Mouse (Mus musculus) kidney, embryonic 14.5 days (tissue): Measurements from ENCODE around the gene Rad9a. TPM values are rescaled to one million over a fixed set of nuclear protein-coding genes. Genes with fewer than 3 reads are reported as not detected.

ENCODE experiments used
- ATAC-seq: fragments of 200-750 bp; cut with Nextera tagmentation; 2 replicates; pipeline ENCODE4 v1.8.0; 2017; ENCODE audit warnings: moderate number of reproducible peaks, mild to moderate bottlenecking, moderate TSS enrichment, moderate library complexity; ENCODE audit not compliant: low FRiP score, low TSS enrichment
- H3K27ac ChIP-seq: fragments of 300-500 bp; sonication (generic); 2 replicates; pipeline ENCODE4 v1.5.1; 2014; ENCODE audit warnings: low read depth, mild to moderate bottlenecking, low read length, moderate library complexity, mixed read lengths
- H3K27me3 ChIP-seq: fragments of 300-500 bp; sonication (generic); 2 replicates; pipeline ENCODE4 v1.6.1; 2014; ENCODE audit warnings: mild to moderate bottlenecking, low read length; ENCODE audit not compliant: control insufficient read depth, insufficient read depth
- H3K36me3 ChIP-seq: fragments of 300-500 bp; sonication (generic); 2 replicates; pipeline ENCODE4 v1.6.1; 2014; ENCODE audit warnings: low read length, mixed read lengths; ENCODE audit not compliant: control insufficient read depth, insufficient read depth
- H3K4me1 ChIP-seq: fragments of 300-500 bp; sonication (generic); 2 replicates; pipeline ENCODE4 v1.6.1; 2014; ENCODE audit warnings: low read length, mixed read lengths; ENCODE audit not compliant: control insufficient read depth, insufficient read depth
- H3K4me2 ChIP-seq: fragments of 300-500 bp; sonication (generic); replicated peaks from 2 replicates; pipeline ENCODE4 v1.6.1; 2014; ENCODE audit warnings: low read depth, mild to moderate bottlenecking, low read length
- H3K4me3 ChIP-seq: fragments of 300-500 bp; sonication (generic); 2 replicates; pipeline ENCODE4 v1.5.1; 2014; ENCODE audit warnings: mild to moderate bottlenecking, low read length
- H3K9ac ChIP-seq: fragments of 300-500 bp; sonication (generic); 2 replicates; pipeline ENCODE4 v1.6.1; 2014; ENCODE audit warnings: low read depth, mild to moderate bottlenecking, low read length, moderate library complexity
- H3K9me3 ChIP-seq: fragments of 300-500 bp; sonication (generic); 2 replicates; pipeline ENCODE4 v1.6.1; 2016; ENCODE audit warnings: low read length; ENCODE audit not compliant: control insufficient read depth
- WGBS: fragments of 180-500 bp; shearing (Covaris S2); extraction: QIAGEN DNeasy Blood & Tissue Kit; methylation state at CpG from one replicate; pipeline ENCODE4 v1.1.7; 2014; 5-methylcytosine and 5-hydroxymethylcytosine counted together
- polyA plus RNA-seq: library from polyadenylated mRNA; unstranded; fragments of >200 nt; fragmentation: Nextera tagmentation; extraction: Ambion mirVana; gene quantifications from 2 replicates; pipeline ENCODE4 v1.2.1, GENCODE M21; 2014

The Rad9a gene
- polyA plus RNA-seq, 1 experiment from 2014 or later, result 39.5 TPM

GRCm38 (mm10) chr19:4215451-4215840, 14.0 kb upstream of the Rad9a start:
- WGBS, result 7% methylated on average over 16 of the region's 21 CpGs
- H3K27me3 ChIP-seq, result no peaks in the 10 kb centered on the region
- H3K9ac ChIP-seq, result peak overlapping the region; percentile 90
- peaks cover 52% of the 10 kb centered on the region for H3K4me1 ChIP-seq
- peak overlapping the region; percentile 93 for H3K4me2 ChIP-seq
- H3K4me3 ChIP-seq, result peak overlapping the region; percentile 84
- H3K36me3 ChIP-seq, result no peaks in the 10 kb centered on the region
- no peak for ATAC-seq
- peak overlapping the region; percentile 97; the same call in 1 of the 2 replicates for H3K27ac ChIP-seq
- H3K9me3 ChIP-seq, result no peaks in the 10 kb centered on the region

GRCm38 (mm10) chr19:4214771-4215450, 13.4 kb upstream of the Rad9a start:
- Histone ChIP-seq H3K27me3 (no peaks in the 10 kb centered on the region), H3K4me1 (peaks cover 49% of the 10 kb centered on the region), H3K4me3 (peak overlapping the region; percentile 84), H3K9me3 (no peaks in the 10 kb centered on the region), H3K9ac (peak overlapping the region; percentile 90), H3K4me2 (peak overlapping the region; percentile 93), H3K36me3 (no peaks in the 10 kb centered on the region), H3K27ac (peak overlapping the region; percentile 97)
- ATAC-seq, result peak; percentile 47
- under 1% methylated on average over 49 of the region's 81 CpGs for WGBS

GRCm38 (mm10) chr19:4214071-4214770, 12.8 kb upstream of the Rad9a start, which contains the start of the genes Clcf1 and AC109138.7:
Gene Clcf1 (plus strand): TSS chr19:4214238.
Gene AC109138.7 (plus strand): TSS chr19:4214357.
- Histone ChIP-seq H3K4me2 (peak within 1 kb of the TSS; percentile 93), H3K27ac (peak within 1 kb of the TSS; percentile 97), H3K4me1 (peaks cover 49% of the 10 kb centered on the region), H3K27me3 (no peaks in the 10 kb centered on the region), H3K4me3 (peak within 1 kb of the TSS; percentile 84), H3K9ac (peak within 1 kb of the TSS; percentile 90), H3K36me3 (no peaks in the 10 kb centered on the region), H3K9me3 (no peaks in the 10 kb centered on the region)
- peak; percentile 58 for ATAC-seq
- whole genome bisulfite sequencing, result under 1% methylated on average over 49 of the region's 49 CpGs

DNA sequence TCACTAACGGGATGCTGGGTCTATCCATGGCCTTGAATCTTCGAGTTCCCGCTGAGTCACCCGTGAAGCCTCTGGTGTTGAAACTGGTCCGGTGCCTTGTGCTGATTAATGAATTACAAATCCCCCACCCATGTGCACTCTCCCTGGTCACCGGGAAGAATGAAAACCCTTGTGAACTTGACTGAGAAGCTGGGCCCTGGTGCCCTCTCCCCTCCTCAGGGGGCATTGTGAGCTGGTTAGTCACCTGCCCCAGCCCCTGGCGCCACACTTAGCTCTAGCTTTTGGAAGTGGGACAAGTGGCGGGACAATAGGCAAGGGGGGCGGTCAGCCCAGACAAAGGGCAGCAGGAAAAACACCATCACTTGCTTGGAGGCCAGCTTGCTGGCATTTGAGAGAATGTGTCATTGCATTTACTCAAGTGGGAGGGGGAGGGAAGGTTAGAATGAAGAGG, 12.1 kb upstream of the Rad9a start:
- H3K4me2 ChIP-seq, result peak overlapping the region; percentile 93
- 10% methylated on average over 9 of the region's 9 CpGs for WGBS
- peak overlapping the region; percentile 84 for H3K4me3 ChIP-seq
- 0 out of 2 replicates have a peak, but pooled peaks have one; percentile 3 for ATAC-seq
- peak overlapping the region; percentile 90; the same call in 1 of the 2 replicates for H3K9ac ChIP-seq
- H3K4me1 ChIP-seq, result peaks cover 49% of the 10 kb centered on the region
- H3K9me3 ChIP-seq, result no peaks in the 10 kb centered on the region
- H3K27ac ChIP-seq, result peak overlapping the region; percentile 97
- H3K27me3 ChIP-seq, result no peaks in the 10 kb centered on the region
- H3K36me3 ChIP-seq, result no peaks in the 10 kb centered on the region

DNA sequence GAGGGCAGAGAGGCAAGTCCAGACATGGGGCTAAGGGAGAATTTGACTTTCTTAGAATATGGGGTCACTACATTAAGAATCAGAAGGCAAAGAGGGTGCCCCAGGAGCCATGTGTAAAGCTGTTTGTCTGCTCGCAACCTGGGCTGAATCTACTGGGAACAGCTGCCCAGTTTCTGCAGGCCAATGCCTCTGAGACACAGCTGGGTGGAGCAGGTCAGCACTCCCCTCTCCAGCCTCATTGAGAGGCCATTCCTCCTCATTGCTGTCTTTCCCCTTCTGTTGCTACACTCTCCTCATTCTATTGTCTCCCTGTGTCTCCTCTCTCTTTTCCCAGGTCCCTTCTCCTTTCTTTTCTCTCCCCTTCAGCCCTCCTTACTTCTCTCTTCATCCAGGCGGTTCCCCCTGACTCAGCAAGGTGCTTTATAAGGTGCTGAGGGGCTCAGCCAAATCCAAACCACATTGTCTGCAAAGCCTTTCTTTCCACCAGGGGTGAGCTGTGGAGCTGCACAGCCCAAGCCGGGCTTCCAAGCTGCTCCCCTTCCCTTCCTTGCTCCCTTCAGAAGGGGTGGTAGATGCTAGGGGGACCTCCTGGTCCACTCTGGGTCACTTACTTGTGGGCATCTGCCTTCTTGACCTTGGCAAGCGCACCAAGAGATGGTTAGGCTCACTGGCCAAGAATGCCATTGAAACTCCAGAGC, 10.6 kb upstream of the Rad9a start:
- WGBS, result 45% methylated on average over 4 of the region's 4 CpGs
- Histone ChIP-seq H3K4me2 (no peak overlapping the region), H3K9me3 (no peaks in the 10 kb centered on the region), H3K27me3 (no peaks in the 10 kb centered on the region), H3K36me3 (no peaks in the 10 kb centered on the region), H3K4me3 (no peak overlapping the region), H3K9ac (no peak overlapping the region), H3K4me1 (peaks cover 43% of the 10 kb centered on the region), H3K27ac (no peak overlapping the region)
- no peak for ATAC-seq

DNA sequence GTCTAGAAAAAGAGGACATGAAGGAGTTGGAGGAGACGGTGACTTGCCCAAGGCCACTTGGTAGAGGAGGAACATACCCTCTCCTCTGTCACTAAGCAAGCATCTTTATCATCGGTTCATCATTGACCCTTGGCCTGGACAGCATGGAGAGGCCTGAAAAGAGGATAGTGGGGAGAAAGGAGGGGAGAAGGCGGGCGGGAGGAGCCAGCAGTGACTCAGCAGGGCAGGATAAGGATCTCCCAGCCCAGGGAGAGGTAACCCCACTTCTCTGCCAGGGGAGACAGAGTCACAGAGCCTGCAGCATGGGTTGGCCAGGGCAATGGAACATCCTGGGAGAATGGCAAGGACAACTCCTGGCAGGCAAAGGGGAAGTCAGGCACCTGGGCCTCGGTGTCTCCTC, 7.1 kb upstream of the Rad9a start:
- Histone ChIP-seq H3K27ac (no peak overlapping the region), H3K9me3 (no peaks in the 10 kb centered on the region), H3K36me3 (no peaks in the 10 kb centered on the region), H3K4me1 (peaks cover 16% of the 10 kb centered on the region), H3K27me3 (no peaks in the 10 kb centered on the region; the same call in 1 of the 2 replicates), H3K4me2 (no peak overlapping the region), H3K9ac (no peak overlapping the region), H3K4me3 (no peak overlapping the region)
- no peak for ATAC-seq
- 76% methylated on average over 5 of the region's 5 CpGs for WGBS

DNA sequence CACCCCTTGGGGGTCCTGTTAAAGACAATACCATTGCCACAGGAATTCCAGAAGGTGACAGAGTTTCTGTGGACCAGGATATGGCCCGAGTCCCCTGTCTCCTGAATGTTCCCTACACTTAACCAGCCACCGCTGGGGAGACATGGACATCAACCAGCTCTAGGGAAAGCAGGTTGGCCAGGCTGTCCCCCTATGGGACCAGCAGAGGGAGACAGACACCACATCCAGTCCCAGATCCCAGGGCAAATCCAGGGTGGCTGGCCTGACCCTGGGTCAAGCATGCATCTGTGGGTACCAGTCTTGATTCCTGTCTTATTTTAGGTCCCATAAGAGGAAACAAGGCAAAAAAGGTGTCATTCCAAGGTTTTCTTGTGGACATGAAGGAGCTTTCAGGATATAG, 5.5 kb upstream of the Rad9a start:
- Histone ChIP-seq H3K36me3 (no peaks in the 10 kb centered on the region), H3K4me2 (no peak overlapping the region), H3K4me1 (peaks cover 6% of the 10 kb centered on the region), H3K9me3 (no peaks in the 10 kb centered on the region), H3K4me3 (no peak overlapping the region), H3K9ac (no peak overlapping the region), H3K27me3 (no peaks in the 10 kb centered on the region; the same call in 1 of the 2 replicates), H3K27ac (no peak overlapping the region)
- WGBS, result 2% methylated on average over 2 of the region's 2 CpGs
- ATAC-seq, result peak; percentile 52; the same call in 1 of the 2 replicates

DNA sequence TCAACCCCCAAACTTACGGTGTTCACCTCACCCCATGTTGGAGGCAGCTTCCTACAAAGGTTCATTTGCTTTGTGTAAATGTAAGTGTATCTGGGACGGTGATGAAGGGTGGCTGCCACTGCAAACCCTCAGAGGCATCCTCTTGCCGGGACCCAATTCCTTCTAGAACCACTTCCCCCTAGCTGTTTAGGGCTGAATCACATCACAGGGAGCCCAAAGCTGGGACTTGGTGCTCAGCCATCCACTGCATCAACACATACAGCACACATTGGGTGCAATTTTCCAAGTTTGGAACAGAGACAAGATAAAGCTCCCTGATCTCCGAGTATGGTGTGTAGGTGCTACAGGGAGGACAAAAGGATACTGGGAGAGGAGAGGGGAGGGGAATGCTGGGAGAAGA, 3.4 kb upstream of the Rad9a start:
- no peak overlapping the region for H3K4me3 ChIP-seq
- H3K27ac ChIP-seq, result no peak overlapping the region
- H3K36me3 ChIP-seq, result peaks cover 7% of the 10 kb centered on the region; the same call in 1 of the 2 replicates
- ATAC-seq, result no peak
- no peak overlapping the region for H3K9ac ChIP-seq
- H3K4me1 ChIP-seq, result peaks cover 17% of the 10 kb centered on the region
- WGBS, result 58% methylated on average over 4 of the region's 4 CpGs
- no peak overlapping the region for H3K4me2 ChIP-seq
- no peaks in the 10 kb centered on the region for H3K9me3 ChIP-seq
- H3K27me3 ChIP-seq, result no peaks in the 10 kb centered on the region; the same call in 1 of the 2 replicates
